Mouse (Mus musculus) v-Abl transformed pro-B cells (cell line): Measurements from ENCODE around the gene Tmem125.
"Not testable (repeated sequence)": the region's sequence is repeated elsewhere in the genome, so short reads cannot be mapped to it uniquely, and the experiment has no call there.

Source experiments
- in situ Hi-C, 2 experiments: fragments of 400-800 bp; cut with MboI; formaldehyde crosslinking; loops; one replicate each; pipeline ENCODE4 v1.15.1; 2025; ENCODE audit not compliant: unreplicated experiment in 2 of 2

The Tmem125 gene

GRCm38 (mm10) chr4:118542510-118543157 is 1.2 kb downstream of the Tmem125 start:
- in situ Hi-C loops, result no loop called here

DNA sequence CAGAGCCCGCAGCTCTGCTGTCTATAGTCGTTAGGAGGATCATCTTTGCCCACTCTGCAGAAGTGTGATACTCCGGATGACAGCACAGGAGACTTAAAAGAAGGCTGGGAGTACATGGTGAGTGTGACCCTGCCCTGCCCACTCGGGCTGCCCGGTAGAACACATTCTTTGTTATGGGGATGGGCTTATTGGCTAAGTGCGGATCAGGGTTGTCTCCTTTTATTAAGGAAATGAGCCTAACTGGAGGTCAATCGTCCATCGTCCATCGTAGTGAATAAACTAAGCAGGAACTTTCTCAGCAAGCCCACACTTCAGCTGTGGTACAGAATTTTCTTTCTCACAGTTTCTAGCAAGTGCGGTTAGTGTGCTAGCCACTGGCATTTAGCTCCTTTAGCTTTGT is 3.9 kb downstream of the Tmem125 start:
- in situ Hi-C loops, result no loop called here

DNA sequence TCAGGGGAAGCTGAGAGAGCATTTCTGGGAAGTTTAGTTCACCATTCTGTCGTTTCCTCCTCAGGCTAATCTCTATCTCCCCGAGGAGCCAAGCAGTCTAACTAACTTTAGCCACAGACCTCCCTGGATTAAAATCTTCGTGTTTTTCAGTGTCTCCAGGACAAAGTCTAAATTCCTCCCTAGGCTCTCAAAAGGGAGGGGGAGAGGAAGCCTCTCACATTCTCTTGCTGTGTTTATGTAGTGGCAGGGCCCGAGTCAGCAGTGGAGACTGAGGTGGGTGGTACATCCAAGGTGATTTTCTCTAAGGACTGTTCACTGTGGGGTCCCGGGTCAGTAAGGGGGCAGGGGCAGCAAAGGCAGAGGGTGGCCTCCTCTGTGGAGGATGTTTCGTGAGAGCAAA is 6.0 kb downstream of the Tmem125 start:
- in situ Hi-C loops, result no loop called here

GRCm38 (mm10) chr4:118535610-118536009 is 8.2 kb downstream of the Tmem125 start:
- in situ Hi-C loops, result no loop called here

DNA sequence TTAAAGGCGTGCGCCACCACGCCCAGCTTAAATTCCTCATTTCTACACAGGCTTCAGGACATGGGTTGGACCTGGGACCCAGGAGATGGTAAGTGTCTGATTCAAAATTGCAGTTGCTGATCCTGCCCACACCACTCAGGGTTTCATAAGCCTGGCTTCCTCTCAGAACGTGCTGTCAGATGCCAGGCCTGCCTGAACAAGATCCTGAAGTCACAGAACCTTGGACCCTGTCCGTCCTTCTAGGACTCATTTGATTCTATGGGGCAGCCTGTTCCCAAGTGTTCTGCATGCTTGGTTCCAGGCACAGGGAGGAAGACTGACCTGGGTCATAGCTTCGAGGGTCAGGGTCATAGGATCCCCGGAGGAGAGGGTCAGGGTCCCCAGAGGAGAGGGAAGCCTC is 10.2 kb downstream of the Tmem125 start:
- in situ Hi-C loops, result no loop called here

DNA sequence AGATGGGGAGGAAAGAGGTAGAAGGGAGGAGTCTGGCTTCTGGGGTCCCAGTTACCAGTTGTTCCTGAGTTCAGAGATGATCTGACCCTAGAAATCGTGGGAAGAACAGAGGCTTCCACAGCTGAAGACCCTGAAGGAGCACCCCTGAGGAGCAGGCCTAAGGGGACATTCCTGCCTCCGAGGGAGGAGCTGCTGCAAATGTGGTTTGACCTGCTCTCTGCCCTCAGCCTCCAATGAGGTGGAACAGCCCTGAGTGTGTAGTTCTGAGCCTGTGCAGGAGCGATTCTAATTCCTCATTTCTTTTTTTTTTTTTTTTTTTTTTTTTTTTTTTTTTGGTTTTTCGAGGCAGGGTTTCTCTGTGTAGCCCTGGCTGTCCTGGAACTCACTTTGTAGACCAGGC is 10.7 kb downstream of the Tmem125 start:
- in situ Hi-C loops, result no loop called here

GRCm38 (mm10) chr4:118532663-118533062 is 11.2 kb downstream of the Tmem125 start:
- in situ Hi-C loops, result no loop called here

- in situ Hi-C loops, result no loop called here
Observed at GRCm38 (mm10) chr4:118527720-118528119, 16.1 kb downstream of the Tmem125 start.

GRCm38 (mm10) chr4:118527335-118527681 is 16.5 kb downstream of the Tmem125 start:
- in situ Hi-C loops, result no loop called here

GRCm38 (mm10) chr4:118526408-118527334 is 17.2 kb downstream of the Tmem125 start, which contains the start of gene 2610528J11Rik:
Gene 2610528J11Rik, plus strand, starts transcription at chr4:118526999.
- in situ Hi-C loops, result no loop called here

DNA sequence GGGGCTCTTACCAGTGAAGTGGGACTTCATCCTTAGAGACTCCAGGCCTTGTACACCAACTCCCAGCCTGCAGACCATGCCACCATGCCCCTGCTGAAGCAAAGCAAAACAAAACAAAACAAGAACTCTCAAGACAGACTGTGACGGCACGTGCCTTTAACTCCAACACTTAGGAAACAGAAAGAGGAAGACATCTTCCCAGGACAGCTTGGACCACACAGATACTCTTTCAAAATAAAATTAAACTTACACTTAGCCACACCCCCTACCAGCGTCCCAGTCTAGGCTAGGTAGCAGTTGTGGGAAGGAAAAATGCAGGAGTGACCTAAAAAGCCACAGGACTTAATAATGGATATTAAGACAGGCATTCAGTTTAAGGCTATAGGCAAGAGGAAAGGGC is 18.1 kb downstream of the Tmem125 start:
- in situ Hi-C loops, result no loop called here

GRCm38 (mm10) chr4:118523976-118524375 is 19.9 kb downstream of the Tmem125 start:
- in situ Hi-C loops, result no loop called here

- in situ Hi-C loops, result no loop called here
Observed at GRCm38 (mm10) chr4:118522248-118522647, 21.6 kb downstream of the Tmem125 start.

DNA sequence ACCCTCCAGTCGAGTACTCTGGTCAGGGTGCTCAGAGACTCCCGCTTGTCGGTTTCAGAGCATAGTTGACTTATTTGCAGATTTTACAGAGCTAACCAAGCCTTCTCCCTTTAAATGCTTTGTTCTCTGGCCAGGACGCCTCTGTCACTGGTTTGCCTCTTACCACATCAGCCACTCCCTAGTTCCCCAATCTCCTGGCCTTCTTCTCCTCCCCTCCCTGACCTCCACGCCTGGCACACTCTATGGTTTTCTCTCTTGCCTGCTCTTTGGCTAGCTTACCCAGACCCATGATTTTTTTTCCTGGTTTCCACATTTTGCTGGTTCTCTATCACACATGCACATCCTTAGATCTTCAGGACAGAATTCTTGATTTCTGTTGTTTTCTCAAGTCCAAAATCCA is 25.6 kb downstream of the Tmem125 start:
- in situ Hi-C loops, result no loop called here

GRCm38 (mm10) chr4:118517497-118518146 is 26.2 kb downstream of the Tmem125 start:
- in situ Hi-C loops, result no loop called here

- in situ Hi-C loops, result no loop called here
Observed at GRCm38 (mm10) chr4:118516699-118517496, 26.9 kb downstream of the Tmem125 start.

GRCm38 (mm10) chr4:118509050-118509449 is 34.8 kb downstream of the Tmem125 start:
- in situ Hi-C loops, result no loop called here

DNA sequence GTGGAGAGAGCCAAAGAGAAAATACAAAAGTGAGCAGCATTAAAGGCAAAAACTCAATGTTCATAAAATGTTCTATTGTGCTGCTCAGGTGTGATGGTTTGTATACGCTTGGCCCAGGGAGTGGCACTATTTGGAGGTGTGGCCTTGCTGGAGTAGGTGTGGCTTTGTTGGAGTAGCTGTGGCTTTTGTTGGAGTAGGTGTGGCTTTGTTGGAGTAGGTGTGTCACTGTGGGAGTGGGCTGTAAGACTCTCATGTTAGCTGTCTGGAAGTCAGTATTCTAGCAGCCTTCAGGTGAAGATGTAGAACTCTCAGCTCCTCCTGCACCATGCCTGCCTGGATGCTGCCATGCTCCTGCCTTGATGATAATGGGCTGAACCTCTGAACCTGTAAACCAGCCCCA is 36.7 kb downstream of the Tmem125 start:
- in situ Hi-C loops, result not testable (repeated sequence)

GRCm38 (mm10) chr4:118505551-118505950 is 38.3 kb downstream of the Tmem125 start:
- in situ Hi-C loops, result no loop called here

DNA sequence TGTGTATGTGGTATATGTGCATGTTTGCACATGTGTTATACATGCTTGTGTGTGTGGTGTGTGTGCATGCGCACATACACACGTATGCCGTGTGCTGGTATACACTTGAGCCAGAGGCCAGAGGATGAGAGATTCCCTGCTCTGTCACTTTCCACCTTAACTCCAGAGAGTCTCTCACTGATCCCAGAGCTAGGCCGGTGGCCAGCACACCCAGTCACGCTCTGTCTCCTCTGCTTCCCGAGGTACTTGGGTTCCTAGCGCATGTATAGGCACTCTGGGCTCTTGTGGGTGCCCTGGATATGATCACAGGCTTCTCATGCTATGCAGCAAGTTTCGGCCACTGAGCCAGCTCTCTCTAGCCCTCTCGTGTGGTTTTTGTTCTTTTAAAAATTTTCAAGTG is 43.1 kb downstream of the Tmem125 start:
- in situ Hi-C loops, result no loop called here
